Mouse (Mus musculus) adrenal gland, adult (tissue): ENCODE data around the gene Jhy.

Experiments used
- DNase-seq, 2 experiments: peaks; one replicate each; pipeline ENCODE4 v3.0.0; 2022 to 2023; ENCODE audit warnings: low spot score in 1 of 2; ENCODE audit not compliant: inconsistent age in 2 of 2

Jhy gene

DNA sequence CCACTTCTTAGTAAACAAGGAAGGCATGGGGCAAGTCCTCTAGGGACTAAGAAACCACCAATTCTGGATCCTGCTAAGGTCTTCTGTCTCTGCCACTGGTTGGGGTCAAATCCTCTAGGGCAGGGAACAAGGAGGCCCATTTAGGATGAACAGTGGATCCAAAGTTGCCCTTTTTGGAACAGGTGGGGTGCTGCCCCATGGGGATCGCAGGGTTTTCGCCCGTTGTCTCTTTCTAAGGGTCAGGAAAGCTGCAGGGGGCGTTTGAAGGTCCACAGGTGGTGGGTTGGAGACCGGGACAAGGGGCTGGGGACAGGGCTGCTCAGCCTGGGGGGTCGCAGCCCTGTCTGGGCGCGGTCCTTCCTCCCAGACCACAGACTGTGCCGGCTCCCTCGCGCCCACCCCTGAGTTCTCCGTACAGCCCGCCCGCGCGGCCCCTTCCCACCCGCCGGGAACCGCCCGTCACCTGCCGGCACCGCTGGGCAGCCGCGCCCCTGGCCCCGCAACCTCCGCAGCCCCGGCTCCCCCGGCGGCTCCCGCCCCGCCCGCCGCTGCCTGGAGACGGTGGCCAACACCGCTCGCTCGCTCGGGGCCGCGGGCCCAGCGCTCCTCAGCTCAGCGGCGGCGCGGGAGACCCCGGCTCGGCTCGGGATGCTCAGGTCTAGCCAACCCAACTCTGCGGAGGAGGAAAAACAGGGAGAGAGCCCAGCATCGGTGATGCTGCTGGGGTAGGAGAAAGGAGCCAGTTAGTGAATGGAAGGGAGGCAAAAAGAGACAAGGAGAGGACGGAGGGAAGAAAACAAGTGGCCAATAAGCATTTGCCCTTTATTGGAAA lies at the start of gene Jhy:
TSS of gene Jhy (minus strand) at position 533 of the 832 bp plus-strand sequence.
- DNase-seq: no peak

DNA sequence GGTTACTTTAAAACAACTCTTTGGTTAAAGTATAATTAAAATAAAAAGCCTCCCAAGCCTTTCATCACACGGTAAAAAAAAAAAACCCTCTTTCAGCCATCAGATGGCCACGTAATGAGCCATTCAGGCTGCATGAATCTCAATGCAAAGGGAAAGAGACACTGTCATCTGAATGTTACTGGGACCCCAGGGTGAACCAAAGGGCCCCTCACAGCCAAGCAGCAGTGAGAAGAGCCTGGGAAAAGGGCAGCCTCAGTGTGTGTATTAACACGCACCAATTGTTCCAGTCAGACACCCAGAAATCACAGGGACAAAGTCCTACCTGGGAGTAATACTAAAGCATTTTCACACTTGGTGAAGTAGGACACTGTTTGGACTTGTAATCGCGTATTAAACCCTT lies 48.5 kb upstream of the Jhy start:
- no peak for DNase-seq

DNA sequence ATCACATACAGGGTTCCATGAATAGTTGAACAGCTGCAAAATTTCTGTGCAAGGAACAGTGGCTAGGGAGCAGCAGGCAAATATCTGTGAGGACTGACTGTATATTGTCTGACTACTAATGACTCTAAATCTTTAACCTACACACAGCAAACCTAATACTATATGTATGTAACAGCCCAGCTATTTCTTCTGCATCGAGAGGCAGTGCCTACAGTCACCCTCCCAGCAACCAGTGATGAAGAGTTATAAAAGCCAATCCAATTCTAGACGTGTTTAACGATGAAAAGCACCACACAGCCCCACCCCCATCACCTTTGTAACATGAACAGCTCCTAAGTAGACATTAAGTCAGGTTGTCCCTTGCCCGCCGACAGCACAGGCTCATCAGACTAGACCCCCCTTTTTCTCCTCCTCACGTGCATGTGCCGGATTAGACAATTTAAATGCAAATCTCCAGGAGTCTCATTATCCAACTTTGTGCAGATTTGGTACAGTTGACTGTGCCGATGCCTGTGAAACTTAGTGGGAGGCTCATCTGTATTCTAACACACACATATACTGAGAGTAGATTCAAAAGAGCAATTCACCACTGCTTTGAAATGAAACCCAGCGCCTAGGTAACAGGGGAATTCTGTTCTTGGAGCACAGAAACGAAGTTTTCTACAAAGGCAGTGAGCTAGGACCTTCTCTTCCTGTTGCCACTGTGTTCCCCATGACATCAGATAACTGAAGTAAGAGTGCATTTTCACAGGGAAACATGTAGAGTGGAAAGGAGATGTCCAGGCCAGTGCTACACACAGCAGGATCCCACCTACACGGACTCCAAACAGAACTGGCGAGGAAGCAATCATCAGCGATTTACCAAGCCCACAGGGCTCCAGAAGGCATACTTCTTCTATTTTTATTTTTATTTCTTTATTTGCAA lies 47.9 kb upstream of the Jhy start:
- no peak for DNase-seq

DNA sequence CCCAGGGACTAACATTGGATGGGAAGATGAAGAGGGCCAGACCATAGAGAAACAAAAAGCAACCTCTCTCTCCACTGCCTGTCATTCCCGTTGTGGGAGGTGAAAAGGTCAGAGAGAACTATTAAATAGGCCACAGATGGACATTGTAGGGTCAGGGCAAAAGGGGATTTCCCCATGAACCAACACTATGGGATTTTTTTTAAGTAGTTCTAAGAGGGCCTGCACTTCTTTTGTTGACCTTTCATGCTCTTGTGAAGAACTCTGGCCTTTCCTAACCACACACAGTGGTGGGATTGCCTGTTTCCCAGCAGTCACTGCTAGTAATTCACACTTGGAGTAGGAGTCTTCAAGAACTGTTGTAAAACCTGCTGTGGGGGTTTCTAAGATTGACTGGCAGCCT lies 43.9 kb upstream of the Jhy start:
- DNase-seq: no peak

DNA sequence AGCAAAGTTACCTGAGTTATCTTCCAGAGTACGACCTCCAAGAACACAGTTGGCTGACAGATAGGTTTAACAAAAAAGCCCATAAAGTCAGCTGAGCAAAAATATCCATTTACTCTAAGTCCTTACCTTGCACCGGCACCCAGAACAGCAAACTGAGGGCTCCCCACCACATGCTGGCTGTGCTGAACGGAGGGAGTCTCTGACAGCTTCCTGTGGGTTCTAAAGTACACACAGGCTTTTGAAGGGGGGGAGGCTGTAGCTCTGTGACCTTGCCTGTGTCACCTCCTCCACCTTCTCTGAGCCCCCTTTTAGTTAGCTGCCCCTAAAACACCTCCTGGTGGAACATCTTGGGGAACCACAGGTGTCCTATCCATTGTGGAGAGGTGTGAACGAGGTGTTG lies 40.5 kb upstream of the Jhy start, which contains the start of gene Crtam:
TSS of gene Crtam (minus strand) at position 214 of the 400 bp plus-strand sequence.
- no peak for DNase-seq

DNA sequence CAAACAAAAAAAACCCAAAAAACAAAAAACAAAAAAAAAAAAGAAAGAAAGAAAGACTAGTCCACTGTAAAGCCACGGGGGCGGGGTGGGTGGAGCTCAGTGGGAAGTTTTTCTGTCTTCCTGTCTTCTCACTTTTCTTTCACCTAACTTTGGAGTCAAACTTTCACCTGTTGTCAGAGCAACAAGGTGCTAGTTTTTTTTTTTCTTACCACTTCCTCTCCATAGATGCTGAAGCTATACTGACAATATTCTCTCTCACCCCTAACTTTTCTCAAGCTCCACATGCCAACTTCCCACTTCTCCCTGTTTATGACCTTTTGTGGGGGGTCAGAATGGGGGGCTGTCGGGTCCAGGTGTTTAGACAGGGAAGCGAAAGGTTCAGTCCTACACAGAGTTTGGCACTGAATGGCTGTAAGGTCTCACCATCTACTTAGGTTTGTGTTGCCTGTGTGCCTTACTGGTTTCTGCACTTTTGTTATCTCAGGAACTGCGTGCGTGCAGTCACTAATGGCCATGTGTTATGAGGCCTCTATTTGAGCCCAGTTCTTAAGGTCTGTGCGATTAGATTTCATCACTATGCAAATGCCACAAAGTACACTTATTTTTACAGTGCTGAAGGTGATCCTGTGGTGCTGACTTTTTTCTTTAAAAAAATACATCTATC lies 33.3 kb upstream of the Jhy start:
- no peak for DNase-seq

DNA sequence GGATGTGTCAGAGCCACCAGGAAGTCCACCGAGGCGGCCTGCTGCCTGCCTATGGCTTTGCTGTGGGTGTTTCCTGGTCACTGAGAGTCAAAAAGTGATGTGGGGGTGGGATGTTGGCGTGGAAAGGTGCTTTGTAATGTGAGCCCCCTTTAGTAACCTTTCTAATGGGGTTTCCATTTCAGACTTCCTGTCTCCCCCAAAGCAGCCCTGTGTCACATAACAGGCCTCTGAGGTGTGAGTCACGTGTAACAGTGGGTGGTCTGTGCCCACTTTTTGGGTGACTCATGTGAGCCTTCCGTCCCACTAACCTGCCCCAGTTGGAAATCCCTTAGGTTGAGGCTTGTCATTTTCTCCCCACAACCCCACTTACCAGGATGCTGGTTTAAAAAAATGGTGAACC lies 30.2 kb upstream of the Jhy start:
- DNase-seq: no peak

DNA sequence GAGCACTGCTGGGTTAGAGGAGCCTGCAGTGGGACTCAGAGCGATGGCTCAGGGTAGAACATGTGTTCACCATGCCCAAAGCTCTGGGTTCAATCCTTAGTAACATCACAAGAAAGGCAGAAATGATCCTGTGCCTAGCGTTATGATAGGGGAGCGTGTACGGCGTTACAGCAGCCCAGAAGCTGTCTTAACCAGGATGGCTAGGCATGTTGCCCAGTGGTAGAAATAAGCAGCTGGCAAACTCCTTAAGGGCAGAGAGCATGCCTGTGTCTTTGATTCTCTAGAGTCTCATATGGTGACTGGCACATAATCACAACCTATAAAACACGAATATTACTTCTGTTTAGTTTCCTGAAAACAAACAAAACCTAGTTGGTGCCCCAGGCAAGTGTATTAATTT lies 27.6 kb upstream of the Jhy start:
- no peak for DNase-seq

DNA sequence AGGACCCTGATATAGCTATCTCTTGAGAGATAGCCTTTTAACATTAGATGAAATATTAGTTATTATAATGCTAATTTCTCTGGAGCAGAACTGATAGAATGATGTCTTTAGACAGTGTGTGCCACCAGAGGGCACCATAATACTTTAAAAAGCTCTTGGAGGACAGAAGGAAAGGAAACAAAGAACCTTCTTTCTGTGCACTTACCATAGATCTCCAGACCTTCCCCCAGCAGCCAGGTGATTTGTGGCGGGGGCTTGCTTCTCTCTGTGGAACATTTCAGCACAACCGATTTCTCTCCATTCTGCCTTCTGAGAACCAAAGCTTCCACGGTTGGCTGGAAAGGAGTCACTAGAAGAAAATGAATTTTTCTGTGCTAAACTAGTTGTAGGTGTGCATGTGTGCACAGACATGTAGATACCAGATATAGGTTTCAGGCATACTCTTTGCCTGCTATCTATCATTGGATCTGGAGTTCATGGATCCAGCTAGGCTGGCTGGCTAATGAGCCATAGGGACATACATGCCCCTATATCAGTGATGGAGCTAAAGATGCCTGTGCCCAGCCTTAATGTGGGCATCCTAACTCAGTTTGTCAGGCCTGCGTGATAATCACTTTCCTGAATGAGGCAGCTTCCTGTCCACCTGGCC lies 26.1 kb upstream of the Jhy start:
- DNase-seq: peak; percentile 24 to 82

DNA sequence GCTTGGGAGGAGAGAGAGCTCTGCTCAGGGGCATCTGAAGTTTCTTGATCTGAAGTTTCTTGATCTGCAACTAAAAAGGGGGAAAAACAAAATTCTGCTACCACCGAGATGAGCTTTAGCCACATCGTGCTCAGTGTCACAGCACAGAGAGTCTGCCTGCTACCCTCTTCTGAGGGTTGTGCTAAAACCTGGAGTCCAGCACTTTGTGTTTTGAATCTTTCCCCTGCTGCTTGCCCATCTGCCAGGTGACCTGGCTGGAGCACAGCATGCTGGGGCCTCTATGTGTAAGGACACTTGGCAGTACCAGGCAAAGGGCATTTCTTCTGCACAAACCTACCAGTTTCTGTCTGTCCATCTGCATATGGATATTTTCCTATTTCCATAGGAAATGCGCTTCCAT lies 20.4 kb upstream of the Jhy start:
- no peak for DNase-seq

DNA sequence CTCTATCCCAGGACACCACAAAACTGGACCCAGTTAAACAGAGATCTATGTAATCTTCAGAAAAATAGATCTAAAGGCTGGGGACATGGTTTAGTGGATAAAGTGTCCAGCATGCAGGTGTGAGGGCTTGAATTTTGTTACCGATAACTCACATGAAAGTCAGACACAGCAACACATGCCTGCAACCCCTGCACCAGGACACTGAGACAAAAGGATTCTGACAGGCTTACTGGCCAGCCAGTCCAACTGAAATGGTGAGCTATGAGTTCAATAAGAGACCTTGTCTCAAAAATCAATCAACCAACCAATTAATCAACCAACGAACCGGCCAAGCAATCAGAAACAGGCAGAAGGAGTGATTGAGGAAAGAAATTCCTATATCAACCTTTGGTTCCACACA lies 19.8 kb upstream of the Jhy start:
- DNase-seq: no peak

DNA sequence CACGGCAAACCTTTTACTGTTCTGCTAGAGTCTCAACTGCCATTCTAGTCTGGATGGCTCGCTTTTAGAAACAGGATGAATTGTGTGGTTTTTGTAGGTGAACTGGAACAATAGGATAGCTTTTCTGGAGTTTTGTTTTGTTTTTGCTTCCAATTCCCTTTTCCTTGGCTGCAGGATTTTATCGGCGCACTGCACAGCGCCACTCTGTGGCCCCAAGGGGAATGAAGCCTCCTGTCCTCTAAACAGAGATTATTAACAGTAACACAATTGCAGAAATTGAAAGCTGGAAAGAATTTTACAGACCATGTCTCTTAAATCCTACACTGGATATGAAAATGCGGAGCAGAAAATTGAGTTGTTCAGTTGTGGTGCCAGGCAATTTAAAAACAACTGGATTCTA lies 18.6 kb upstream of the Jhy start:
- peak in 1 of 2 experiments; percentile 31 for DNase-seq

DNA sequence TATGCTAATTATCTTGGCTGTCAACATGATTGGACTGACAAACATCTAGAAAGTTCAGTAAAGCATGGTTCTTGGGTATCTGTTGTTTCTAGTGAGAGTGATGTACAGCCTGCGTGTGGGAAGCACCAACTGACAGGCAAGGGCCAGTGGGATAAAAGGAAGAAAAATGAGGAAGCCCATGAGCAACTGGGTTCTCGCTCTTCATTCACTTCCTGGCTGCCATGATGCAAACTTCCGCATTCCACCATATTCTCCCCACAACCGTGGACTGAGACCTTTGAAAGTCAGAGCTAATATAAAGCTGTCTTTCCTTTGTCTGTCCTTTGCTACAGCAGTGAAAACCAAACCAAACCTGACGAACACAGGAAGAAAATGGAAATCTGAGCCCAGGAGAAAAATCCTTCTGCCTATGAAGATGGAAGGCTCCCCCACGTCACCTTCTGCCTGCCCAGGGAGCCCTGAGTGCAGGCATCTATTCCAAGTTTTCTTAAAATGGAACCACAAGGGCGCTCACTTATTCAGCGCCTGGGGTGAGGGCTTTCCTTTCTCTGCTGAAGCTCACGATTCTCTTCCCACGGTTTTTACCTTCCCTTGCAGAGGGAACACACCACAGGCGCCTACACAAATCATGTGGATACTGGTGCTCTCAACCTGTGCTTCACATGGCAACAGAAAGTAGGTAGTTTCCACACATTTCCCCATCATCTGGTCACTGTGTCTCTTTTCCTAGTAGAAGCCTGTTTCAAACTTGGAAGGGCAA lies 10.3 kb upstream of the Jhy start:
- DNase-seq: no peak

DNA sequence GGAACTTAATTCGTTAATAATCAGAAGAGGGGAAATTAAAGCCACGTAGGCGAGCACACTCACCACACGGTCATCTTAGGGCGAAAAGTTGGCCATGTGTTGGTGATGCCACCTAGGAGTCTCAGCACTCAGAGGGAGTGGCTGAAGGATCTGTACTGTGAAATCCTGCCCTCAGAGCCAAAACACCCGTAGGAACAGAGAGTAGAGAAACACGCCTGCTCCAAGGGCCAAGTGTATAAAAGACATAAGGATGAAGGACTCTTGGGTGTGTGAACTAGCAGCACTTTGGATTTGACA lies 448 bp upstream of the Jhy start:
- no peak for DNase-seq

DNA sequence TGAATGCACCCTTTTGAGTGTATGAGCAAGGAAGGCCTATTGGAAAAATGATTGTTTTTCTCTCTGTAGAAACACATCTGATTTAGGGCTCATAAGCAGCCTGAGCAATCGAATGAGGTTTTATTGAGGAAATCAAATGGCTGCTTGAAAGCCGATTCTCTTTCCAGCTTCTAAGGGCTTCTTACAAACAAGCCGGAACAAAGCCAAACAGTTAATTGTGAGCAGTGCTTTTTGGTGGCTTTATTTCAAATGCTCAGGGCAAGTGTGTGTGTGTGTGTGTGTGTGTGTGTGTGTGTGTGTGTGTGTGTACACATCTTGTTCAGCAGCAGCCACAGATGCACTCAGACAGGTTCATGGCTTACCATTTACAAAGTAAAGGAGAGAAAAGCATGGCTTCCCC lies 2.5 kb downstream of the Jhy start:
- DNase-seq: no peak

DNA sequence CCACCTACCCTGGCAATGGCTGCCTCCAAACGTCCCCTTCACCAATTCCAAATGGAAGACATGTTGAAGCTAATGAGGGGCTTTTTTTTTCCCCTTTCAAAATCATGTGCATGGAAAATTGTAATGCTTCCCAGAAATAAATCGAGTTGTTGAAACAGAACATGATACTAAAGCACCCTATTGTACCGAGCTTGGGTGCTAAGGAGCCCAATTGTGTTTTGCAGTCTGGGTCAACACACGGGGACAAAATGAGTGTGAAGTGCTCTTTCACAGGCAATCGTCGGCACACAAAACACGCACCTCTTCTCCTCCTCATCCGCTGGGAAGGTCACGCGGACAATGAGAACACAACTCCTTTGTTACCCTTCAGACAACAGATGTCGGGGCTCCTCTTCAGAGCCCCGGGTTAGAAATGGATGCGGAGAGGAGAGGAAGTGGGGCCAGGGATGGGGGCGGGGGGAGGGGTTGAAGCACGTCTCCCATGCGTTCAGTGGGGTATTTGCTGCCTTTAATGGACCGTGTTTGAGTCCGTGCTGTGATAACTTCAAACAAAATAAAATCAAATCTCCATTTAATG lies 14.8 kb downstream of the Jhy start:
- no peak for DNase-seq

DNA sequence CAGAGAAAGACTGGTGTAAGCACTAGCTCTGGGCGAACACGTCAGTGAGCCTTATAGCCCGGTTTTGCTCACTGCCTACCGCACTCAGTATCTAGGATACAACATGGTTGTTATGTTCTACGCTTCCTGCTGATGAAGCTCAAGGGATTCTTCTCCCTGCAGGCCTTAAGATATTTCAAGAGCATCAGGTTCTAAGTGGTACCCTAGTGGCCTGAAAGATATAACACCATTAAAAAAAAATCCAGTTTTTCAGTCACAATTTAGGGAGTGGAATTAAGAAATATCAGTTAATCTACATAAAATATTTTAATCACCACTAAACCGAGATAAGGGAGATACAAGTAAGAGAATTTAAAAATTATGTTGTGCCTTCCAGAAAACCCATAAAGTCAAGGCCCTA lies 15.4 kb downstream of the Jhy start:
- DNase-seq: no peak

DNA sequence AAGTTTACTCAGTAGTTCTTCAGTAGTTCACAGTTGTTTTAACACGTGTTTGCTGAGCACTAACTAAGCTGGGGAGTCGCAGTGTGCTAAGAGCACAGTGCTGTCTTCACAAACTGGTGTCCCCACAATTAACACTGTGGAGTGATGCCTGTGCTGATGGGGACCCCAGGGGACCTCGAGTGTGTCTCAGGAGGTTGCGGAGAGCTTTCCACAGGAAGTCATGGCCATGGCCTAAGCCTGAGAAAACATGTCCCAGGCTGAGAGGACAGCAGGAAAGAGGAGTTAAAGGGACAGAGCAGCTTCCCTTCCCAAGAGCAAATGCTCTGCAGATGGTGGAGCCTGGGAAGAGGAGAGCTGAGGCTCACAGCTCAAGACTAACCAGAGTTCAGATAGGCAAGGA lies 16.8 kb downstream of the Jhy start:
- DNase-seq: no peak

DNA sequence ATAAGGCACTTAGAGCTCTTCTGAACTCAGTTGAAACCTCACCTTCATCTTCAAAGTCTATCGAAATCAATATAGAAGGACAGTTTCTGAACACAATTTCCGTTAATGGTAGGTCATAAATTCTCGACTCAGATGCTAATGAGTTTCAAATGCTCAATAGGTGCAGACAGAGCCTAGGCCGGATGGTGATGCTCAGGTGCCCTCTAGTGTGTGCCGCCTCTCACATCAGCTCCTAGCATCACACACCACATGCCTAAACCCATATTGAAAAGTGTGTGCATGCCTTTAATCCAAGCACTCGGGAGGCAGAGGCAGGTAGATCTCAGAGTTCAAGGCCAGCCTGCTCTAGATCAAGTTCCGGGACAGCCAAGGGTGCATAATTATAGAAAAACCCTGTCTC lies 26.5 kb downstream of the Jhy start:
- no peak for DNase-seq

DNA sequence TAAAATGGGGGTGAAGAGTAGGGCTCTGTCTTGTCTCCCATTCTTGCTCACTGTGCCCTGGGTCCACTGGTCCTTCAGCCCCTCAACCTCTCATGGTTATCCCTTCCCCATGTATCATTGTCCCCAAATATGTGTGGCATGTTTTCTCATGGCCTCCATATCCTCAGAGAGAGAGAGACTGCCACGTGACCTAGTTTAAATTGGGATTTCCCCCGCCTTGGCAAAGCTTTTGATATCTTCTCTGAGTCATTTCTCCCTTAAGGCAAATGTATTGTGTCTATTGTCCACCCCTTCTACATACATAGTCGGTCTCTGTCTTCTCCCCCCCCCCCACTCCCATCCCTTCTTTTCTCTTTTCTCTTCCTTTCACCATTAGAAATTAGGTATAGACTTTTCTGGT lies 30.6 kb downstream of the Jhy start:
- DNase-seq: no peak
